Mouse (Mus musculus): ENCODE measurements around the gene Sh3d21.

Gene Sh3d21

GRCm38 (mm10) chr4:126166084-126166483 lies 2.8 kb upstream of the Sh3d21 start:
- DNase-seq, result peak; percentile 94

- peak; percentile 84 for DNase-seq
These were observed 1.8 kb upstream of the Sh3d21 start for GRCm38 (mm10) chr4:126165092-126165491.

- no peak for DNase-seq
These were observed 394 bp upstream of the Sh3d21 start for GRCm38 (mm10) chr4:126163685-126164084.

GRCm38 (mm10) chr4:126162544-126163066 lies 686 bp downstream of the Sh3d21 start:
- DNase-seq, result peak; percentile 100

- DNase-seq, result peak; percentile 94
These were observed 1.3 kb downstream of the Sh3d21 start for GRCm38 (mm10) chr4:126161986-126162385.

- DNase-seq, result peak; percentile 90
These were observed 1.8 kb downstream of the Sh3d21 start for GRCm38 (mm10) chr4:126161456-126161855.

GRCm38 (mm10) chr4:126160981-126161380 lies 2.3 kb downstream of the Sh3d21 start:
- peak; percentile 86 for DNase-seq

- DNase-seq, result peak; percentile 82
These were observed 3.8 kb downstream of the Sh3d21 start for GRCm38 (mm10) chr4:126159455-126159854.

- DNase-seq, result no peak
These were observed 5.7 kb downstream of the Sh3d21 start for GRCm38 (mm10) chr4:126157562-126157961.

GRCm38 (mm10) chr4:126156617-126157016 lies 6.7 kb downstream of the Sh3d21 start:
- DNase-seq, result peak; percentile 90

GRCm38 (mm10) chr4:126155869-126156268 lies 7.4 kb downstream of the Sh3d21 start:
- DNase-seq, result peak; percentile 35

- DNase-seq, result peak; percentile 91
These were observed 8.1 kb downstream of the Sh3d21 start for GRCm38 (mm10) chr4:126155183-126155582.

- DNase-seq, result no peak
These were observed 10.4 kb downstream of the Sh3d21 start for GRCm38 (mm10) chr4:126152864-126153263.

GRCm38 (mm10) chr4:126151701-126152440 lies 11.4 kb downstream of the Sh3d21 start:
- peak; percentile 91 for DNase-seq

GRCm38 (mm10) chr4:126150949-126151320 lies 12.4 kb downstream of the Sh3d21 start:
- peak; percentile 94 for DNase-seq

- peak; percentile 99 for DNase-seq
These were observed 12.9 kb downstream of the Sh3d21 start for GRCm38 (mm10) chr4:126150297-126150948.

GRCm38 (mm10) chr4:126149798-126150197 lies 13.5 kb downstream of the Sh3d21 start:
- DNase-seq, result peak; percentile 96

- DNase-seq, result peak; percentile 96
These were observed 14.1 kb downstream of the Sh3d21 start for GRCm38 (mm10) chr4:126149041-126149676.

GRCm38 (mm10) chr4:126148161-126148961 lies 14.9 kb downstream of the Sh3d21 start:
- peak; percentile 99 for DNase-seq

GRCm38 (mm10) chr4:126147533-126148160 lies 15.6 kb downstream of the Sh3d21 start, which contains the start of gene Eva1b:
Eva1b (plus strand) TSS chr4:126147744.
- DNase-seq, result peak; percentile 98

GRCm38 (mm10) chr4:126146974-126147532 lies 16.2 kb downstream of the Sh3d21 start:
- no peak for DNase-seq

- DNase-seq, result peak; percentile 97
These were observed 17.9 kb downstream of the Sh3d21 start for GRCm38 (mm10) chr4:126145396-126145795.

All from heart, adult 11 months (tissue).